Mouse (Mus musculus) CH12.LX (cell line): ENCODE results near the gene Trim24. TPM values are rescaled to one million over a fixed set of nuclear protein-coding genes. Genes with fewer than 3 reads are reported as not detected.
A peak's percentile ranks its signal among the peaks of the same experiment; 100 is the strongest.

Experiments
- DNase-seq: peaks from one replicate; pipeline ENCODE4 v3.0.0-alpha.2; 2013; ENCODE audit errors: extremely low read depth
- H3K27ac ChIP-seq: 2 replicates; pipeline ENCODE4 v1.5.1; 2012; ENCODE audit warnings: low read depth, mild to moderate bottlenecking, control low read depth, moderate library complexity; ENCODE audit not compliant: insufficient read depth
- H3K27me3 ChIP-seq: replicated peaks from 2 replicates; pipeline ENCODE3; 2012; ENCODE audit warnings: inconsistent platforms
- H3K36me3 ChIP-seq, 2 experiments: replicated peaks in 1 of 2; 2 replicates each; pipeline versions ENCODE3 to v1.6.1; 2012; ENCODE audit warnings: inconsistent platforms in 1 of 2, low read length in 1 of 2, mild to moderate bottlenecking in 1 of 2, mixed read lengths in 1 of 2, moderate library complexity in 1 of 2; ENCODE audit not compliant: control insufficient read depth in 1 of 2, insufficient read depth in 1 of 2
- H3K4me1 ChIP-seq, 2 experiments: 2 replicates each; pipeline ENCODE4 v1.6.1; 2012; ENCODE audit warnings: inconsistent platforms in 1 of 2, moderate library complexity in 1 of 2; ENCODE audit not compliant: insufficient read depth in 2 of 2, control insufficient read depth in 1 of 2
- H3K4me2 ChIP-seq: 2 replicates; pipeline ENCODE4 v1.6.1; 2012; ENCODE audit warnings: low read depth, mild to moderate bottlenecking, control low read depth; ENCODE audit not compliant: poor library complexity, insufficient read depth, severe bottlenecking
- H3K4me3 ChIP-seq, 3 experiments: fragments of 150-350 bp in 1 of 3; sonication (generic) in 1 of 3; replicated peaks in 1 of 3; 2 replicates each; pipeline versions ENCODE3 to v1.5.1; 2011 to 2012; ENCODE audit warnings: low read depth in 2 of 3, low read length in 2 of 3, mild to moderate bottlenecking in 2 of 3, moderate library complexity in 2 of 3, control low read depth in 1 of 3, improper control_type of control experiment in 1 of 3, inconsistent platforms in 1 of 3, mixed read lengths in 1 of 3; ENCODE audit not compliant: poor library complexity in 1 of 3
- H3K79me2 ChIP-seq: replicated peaks from 2 replicates; pipeline ENCODE4 v1.6.1; 2012; ENCODE audit warnings: mild to moderate bottlenecking, moderate library complexity; ENCODE audit not compliant: control insufficient read depth, poor library complexity, insufficient read depth, severe bottlenecking; ENCODE audit errors: extremely low read depth
- H3K9ac ChIP-seq: 2 replicates; pipeline ENCODE4 v1.6.1; 2012; ENCODE audit warnings: low read depth, mild to moderate bottlenecking, control low read depth, moderate library complexity; ENCODE audit not compliant: insufficient read depth
- H3K9me3 ChIP-seq: replicated peaks from 2 replicates; pipeline ENCODE3; 2012; ENCODE audit warnings: low read length, inconsistent platforms, mixed read lengths
- BHLHE40 ChIP-seq: IDR thresholded peaks from 2 replicates; pipeline ENCODE4 v1.6.1; 2011; ENCODE audit warnings: mild to moderate bottlenecking, low read depth, low read length, improper control_type of control experiment
- CHD1 ChIP-seq: IDR thresholded peaks from 2 replicates; pipeline ENCODE4 v1.6.1; 2012; ENCODE audit warnings: low read depth, low read length, improper control_type of control experiment, inconsistent platforms
- CHD2 ChIP-seq: IDR thresholded peaks from 2 replicates; pipeline ENCODE4 v1.6.1; 2011; ENCODE audit warnings: low read length, improper control_type of control experiment
- CTCF ChIP-seq, 2 experiments: IDR thresholded peaks in 1 of 2; conservative IDR thresholded peaks in 1 of 2; 2 replicates each; pipeline ENCODE4 v1.5.1; 2011 to 2012; ENCODE audit warnings: low read depth in 2 of 2, low read length in 2 of 2, improper control_type of control experiment in 1 of 2, inconsistent platforms in 1 of 2, mild to moderate bottlenecking in 1 of 2, moderate library complexity in 1 of 2
- E2F4 ChIP-seq: IDR thresholded peaks from 2 replicates; pipeline ENCODE4 v1.6.1; 2011; ENCODE audit warnings: low read depth, low read length, improper control_type of control experiment; ENCODE audit not compliant: insufficient replicate concordance
- ELF1 ChIP-seq: IDR thresholded peaks from 2 replicates; pipeline ENCODE4 v1.6.1; 2014; ENCODE audit warnings: low read depth, mild to moderate bottlenecking, inconsistent platforms, low read length, improper control_type of control experiment
- EP300 ChIP-seq: IDR thresholded peaks from 2 replicates; pipeline ENCODE4 v1.6.1; 2011; ENCODE audit warnings: low read length, improper control_type of control experiment
- ETS1 ChIP-seq: conservative IDR thresholded peaks from 2 replicates; pipeline ENCODE4 v1.6.1; 2012; ENCODE audit warnings: low read depth, mild to moderate bottlenecking, inconsistent platforms, low read length, improper control_type of control experiment, moderate library complexity
- GABPA ChIP-seq: IDR thresholded peaks from 2 replicates; pipeline ENCODE4 v1.6.1; 2012; ENCODE audit warnings: low read depth, low read length, improper control_type of control experiment, inconsistent platforms; ENCODE audit not compliant: insufficient replicate concordance
- HCFC1 ChIP-seq: IDR thresholded peaks from 2 replicates; pipeline ENCODE4 v1.6.1; 2012; ENCODE audit warnings: low read depth, mild to moderate bottlenecking, inconsistent platforms, low read length, improper control_type of control experiment
- IRF4 ChIP-seq: IDR thresholded peaks from 2 replicates; pipeline ENCODE4 v1.6.1; 2014; ENCODE audit warnings: low read depth, mild to moderate bottlenecking, inconsistent platforms, low read length, improper control_type of control experiment
- JUND ChIP-seq: conservative IDR thresholded peaks from 2 replicates; pipeline ENCODE4 v1.6.1; 2011; ENCODE audit warnings: low read depth, low read length, improper control_type of control experiment
- KAT2A ChIP-seq: IDR thresholded peaks from 2 replicates; pipeline ENCODE4 v1.6.1; 2012; ENCODE audit warnings: low read length, improper control_type of control experiment, inconsistent platforms; ENCODE audit not compliant: insufficient replicate concordance
- MAFK ChIP-seq: IDR thresholded peaks from 2 replicates; pipeline ENCODE4 v1.6.1; 2011; ENCODE audit warnings: low read length, improper control_type of control experiment; ENCODE audit not compliant: insufficient replicate concordance
- MAX ChIP-seq: IDR thresholded peaks from 2 replicates; pipeline ENCODE4 v1.6.1; 2011; ENCODE audit warnings: low read length, improper control_type of control experiment
- MAZ ChIP-seq: IDR thresholded peaks from 2 replicates; pipeline ENCODE4 v1.6.1; 2012; ENCODE audit warnings: low read depth, mild to moderate bottlenecking, inconsistent platforms, low read length, improper control_type of control experiment, moderate library complexity
- MXI1 ChIP-seq: IDR thresholded peaks from 2 replicates; pipeline ENCODE4 v1.6.1; 2011; ENCODE audit warnings: mild to moderate bottlenecking, low read depth, low read length, improper control_type of control experiment
- MYC ChIP-seq: IDR thresholded peaks from 2 replicates; pipeline ENCODE4 v1.6.1; 2011; ENCODE audit warnings: low read depth, mild to moderate bottlenecking, improper control_type of control experiment, low read length
- NELFE ChIP-seq: IDR thresholded peaks from 2 replicates; pipeline ENCODE4 v1.6.1; 2011; ENCODE audit warnings: low read depth, low read length, improper control_type of control experiment
- NRF1 ChIP-seq: IDR thresholded peaks from 2 replicates; pipeline ENCODE4 v1.6.1; 2014; ENCODE audit warnings: low read depth, mild to moderate bottlenecking, inconsistent platforms, low read length, improper control_type of control experiment, moderate library complexity
- POLR2AphosphoS2 ChIP-seq: IDR thresholded peaks from 2 replicates; pipeline ENCODE4 v1.6.1; 2011; ENCODE audit warnings: low read depth, low read length, improper control_type of control experiment
- RAD21 ChIP-seq: IDR thresholded peaks from 2 replicates; pipeline ENCODE4 v1.6.1; 2011; ENCODE audit warnings: low read depth, mild to moderate bottlenecking, low read length, improper control_type of control experiment, moderate library complexity
- RCOR1 ChIP-seq: conservative IDR thresholded peaks from 2 replicates; pipeline ENCODE4 v1.6.1; 2012; ENCODE audit warnings: low read depth, mild to moderate bottlenecking, inconsistent platforms, low read length, improper control_type of control experiment
- SIN3A ChIP-seq: IDR thresholded peaks from 2 replicates; pipeline ENCODE4 v1.6.1; 2012; ENCODE audit warnings: low read length, improper control_type of control experiment, inconsistent platforms
- SMC3 ChIP-seq: IDR thresholded peaks from 2 replicates; pipeline ENCODE4 v1.6.1; 2011; ENCODE audit warnings: low read depth, low read length, improper control_type of control experiment
- TBP ChIP-seq: conservative IDR thresholded peaks from 2 replicates; pipeline ENCODE4 v1.6.1; 2011; ENCODE audit warnings: low read depth, low read length, improper control_type of control experiment
- TCF12 ChIP-seq: IDR thresholded peaks from 2 replicates; pipeline ENCODE4 v1.6.1; 2014; ENCODE audit warnings: low read depth, mild to moderate bottlenecking, inconsistent platforms, low read length, improper control_type of control experiment
- UBTF ChIP-seq: IDR thresholded peaks from 2 replicates; pipeline ENCODE4 v1.6.1; 2012; ENCODE audit warnings: low read depth, mild to moderate bottlenecking, inconsistent platforms, low read length, improper control_type of control experiment, moderate library complexity
- USF2 ChIP-seq: conservative IDR thresholded peaks from 2 replicates; pipeline ENCODE4 v1.6.1; 2011; ENCODE audit warnings: low read depth, low read length, improper control_type of control experiment
- ZC3H11A ChIP-seq: IDR thresholded peaks from 2 replicates; pipeline ENCODE4 v1.6.1; 2012; ENCODE audit warnings: low read depth, mild to moderate bottlenecking, inconsistent platforms, low read length, improper control_type of control experiment
- ZKSCAN1 ChIP-seq: IDR thresholded peaks from 2 replicates; pipeline ENCODE4 v1.6.1; 2012; ENCODE audit warnings: low read depth, inconsistent platforms, low read length, improper control_type of control experiment, borderline replicate concordance
- ZMIZ1 ChIP-seq: IDR thresholded peaks from 2 replicates; pipeline ENCODE4 v1.6.1; 2012; ENCODE audit warnings: low read depth, mild to moderate bottlenecking, inconsistent platforms, low read length, improper control_type of control experiment
- dilution Hi-C: fragments of 300-500 bp; cut with MboI; formaldehyde crosslinking; loops from 2 replicates; pipeline ENCODE4 v1.14.3; 2020; ENCODE audit warnings: low sequenced_read_pairs; ENCODE audit not compliant: extremely low pct_unique_long_range_greater_than_20kb, extremely low pct_ligation_motif_present
- in situ Hi-C: fragments of 300-500 bp; cut with MboI; formaldehyde crosslinking; loops from 3 replicates; pipeline ENCODE4 v1.14.3; 2019; ENCODE audit warnings: low sequenced_read_pairs, low pct_ligation_motif_present, low pct_unique_long_range_greater_than_20kb, mixed read lengths
- polyA plus RNA-seq: library from polyadenylated mRNA; unstranded; fragments of >175 nt; gene quantifications from 2 replicates; pipeline ENCODE4 v1.2.1, GENCODE M21; 2012; ENCODE audit warnings: low read depth; ENCODE audit not compliant: insufficient read length
- total RNA-seq, 2 experiments: library from RNA; depleted of rRNA; stranded (reverse); fragments of 300-350 nt in 1 of 2; fragments of >200 nt in 1 of 2; gene quantifications; 2 replicates each; pipeline ENCODE4 v1.2.3; 2012 to 2014

Trim24 gene
- total and polyA plus RNA-seq, 3 experiments = 23.7 to 35.7 (median 31.7) TPM

- H3K4me2 ChIP-seq = no peak overlapping the region
- H3K36me3 ChIP-seq = no peaks in the 10 kb centered on the region
- DNase-seq = peak; percentile 64
- no peak overlapping the region for H3K9ac ChIP-seq
- H3K79me2 ChIP-seq = no peaks in the 10 kb centered on the region
- no peak for TF ChIP-seq ETS1
- peak; percentile 55 to 74; a peak in 3 of 4 replicates for TF ChIP-seq CTCF (conservative IDR thresholded peaks at IDR 0.05 in 1 of 2, IDR thresholded peaks at IDR 0.05 in 1 of 2; ENCODE audit: low read depth in 2 of 2, low read length in 2 of 2)
- no peak for TF ChIP-seq IRF4
- TF ChIP-seq JUND = no peak
- TF ChIP-seq UBTF = no peak
- no peak for TF ChIP-seq MAX
- TF ChIP-seq MXI1 = no peak
- TF ChIP-seq TCF12 = no peak
- TF ChIP-seq MAZ = no peak
- no peak for TF ChIP-seq MAFK
- TF ChIP-seq NRF1 = no peak
- TF ChIP-seq CHD2 = no peak
- TF ChIP-seq RAD21 = peak; percentile 67
- no peak for TF ChIP-seq ZMIZ1
- TF ChIP-seq KAT2A = no peak
- no peak for TF ChIP-seq EP300
- no peak for TF ChIP-seq CHD1
- TF ChIP-seq SIN3A = no peak
- TF ChIP-seq HCFC1 = no peak
- no peak for TF ChIP-seq ZC3H11A
- peak; percentile 73 for TF ChIP-seq SMC3
- no peak for TF ChIP-seq GABPA
- peak; percentile 78 for TF ChIP-seq BHLHE40
- TF ChIP-seq ELF1 = no peak
- TF ChIP-seq POLR2AphosphoS2 = no peak
- TF ChIP-seq E2F4 = no peak
- TF ChIP-seq USF2 = no peak
- no peak for TF ChIP-seq MYC
- TF ChIP-seq ZKSCAN1 = no peak
- TF ChIP-seq NELFE = no peak
- no peak for TF ChIP-seq TBP
- TF ChIP-seq RCOR1 = no peak
- H3K4me1 ChIP-seq = peaks cover 0 to 5% of the 10 kb centered on the region in 2 experiments; a peak in 1 of 4 replicates
- dilution Hi-C loops (no loop called here), in situ Hi-C loops (no loop called here)
- H3K9me3 ChIP-seq = no peaks in the 10 kb centered on the region
- no peak overlapping the region for H3K4me3 ChIP-seq
- H3K27me3 ChIP-seq = no peaks in the 10 kb centered on the region
- no peak overlapping the region for H3K27ac ChIP-seq
Observed at GRCm38 (mm10) chr6:38007459-38007858, 136.8 kb downstream of the Trim24 start.
